Mouse (Mus musculus) R1 (cell line): ENCODE results near the gene Mapre3.
"Not testable (repeated sequence)": the region's sequence is repeated elsewhere in the genome, so short reads cannot be mapped to it uniquely, and the experiment has no call there.

Experiments used
- DNase-seq: peaks from one replicate; pipeline ENCODE4 v3.0.0-alpha.2; 2018; ENCODE audit warnings: low read depth, low spot score

The Mapre3 gene

GRCm38 (mm10) chr5:30881839-30882238, 67.4 kb downstream of the Mapre3 start:
- DNase-seq, result not testable (repeated sequence)

- no peak for DNase-seq
Measured at GRCm38 (mm10) chr5:30886209-30886608, 71.8 kb downstream of the Mapre3 start.

- DNase-seq, result no peak
Measured at GRCm38 (mm10) chr5:30886731-30887130, 72.3 kb downstream of the Mapre3 start.

- DNase-seq, result peak; percentile 99
Measured at GRCm38 (mm10) chr5:30887331-30887761, 72.9 kb downstream of the Mapre3 start.

GRCm38 (mm10) chr5:30887858-30888336, 73.5 kb downstream of the Mapre3 start:
- peak; percentile 95 for DNase-seq

GRCm38 (mm10) chr5:30888337-30889087, 74.1 kb downstream of the Mapre3 start, which contains the start of gene Agbl5:
Gene Agbl5, plus strand, starts transcription at chr5:30888694.
- peak; percentile 96 for DNase-seq

GRCm38 (mm10) chr5:30889088-30889754, 74.8 kb downstream of the Mapre3 start:
- peak; percentile 92 for DNase-seq

GRCm38 (mm10) chr5:30890375-30890774, 75.9 kb downstream of the Mapre3 start:
- DNase-seq, result no peak

- no peak for DNase-seq
Measured at GRCm38 (mm10) chr5:30901860-30902259, 87.4 kb downstream of the Mapre3 start.

- DNase-seq, result peak; percentile 97
Measured at GRCm38 (mm10) chr5:30907413-30908059, 93.1 kb downstream of the Mapre3 start, which contains the start of gene Ost4. Gene Ost4, minus strand, starts transcription at chr5:30907788.

- no peak for DNase-seq
Measured at GRCm38 (mm10) chr5:30908426-30909299, 94.2 kb downstream of the Mapre3 start.

GRCm38 (mm10) chr5:30909300-30909659, 94.8 kb downstream of the Mapre3 start:
- no peak for DNase-seq

GRCm38 (mm10) chr5:30909863-30910262, 95.4 kb downstream of the Mapre3 start:
- no peak for DNase-seq

GRCm38 (mm10) chr5:30910481-30910880, 96.0 kb downstream of the Mapre3 start:
- DNase-seq, result no peak

- no peak for DNase-seq
Measured at GRCm38 (mm10) chr5:30912156-30912555, 97.7 kb downstream of the Mapre3 start.

- DNase-seq, result no peak
Measured at GRCm38 (mm10) chr5:30913060-30913841, 98.8 kb downstream of the Mapre3 start, which contains the start of gene Emilin1. Gene Emilin1, plus strand, starts transcription at chr5:30913402.

- no peak for DNase-seq
Measured at GRCm38 (mm10) chr5:30914101-30914635, 99.7 kb downstream of the Mapre3 start.

- no peak for DNase-seq
Measured at GRCm38 (mm10) chr5:30914849-30915248, 100.4 kb downstream of the Mapre3 start.

- DNase-seq, result no peak
Measured at GRCm38 (mm10) chr5:30915456-30915855, 101.0 kb downstream of the Mapre3 start.
